Mouse (Mus musculus) liver, embryonic 11.5 days (tissue): ENCODE results near the gene Gm9821. TPM values are rescaled to one million over a fixed set of nuclear protein-coding genes. Genes with fewer than 3 reads are reported as not detected.
A peak's percentile ranks its signal among the peaks of the same experiment; 100 is the strongest.

Source experiments
- ATAC-seq: fragments of 200-750 bp; cut with Nextera tagmentation; replicated peaks from 2 replicates; pipeline ENCODE4 v1.8.0; 2017; ENCODE audit warnings: moderate number of reproducible peaks, mild to moderate bottlenecking, moderate TSS enrichment, moderate library complexity; ENCODE audit not compliant: low FRiP score
- DNase-seq: peaks from one replicate; pipeline ENCODE4 v3.0.0-alpha.2; 2017; ENCODE audit warnings: low spot score
- H3K27ac ChIP-seq: fragments of 300-500 bp; sonication (generic); 2 replicates; pipeline ENCODE4 v1.5.1; 2014; ENCODE audit warnings: mild to moderate bottlenecking, low read depth, low read length, control low read depth
- H3K27me3 ChIP-seq: fragments of 300-500 bp; sonication (generic); replicated peaks from 2 replicates; pipeline ENCODE4 v1.6.1; 2014; ENCODE audit warnings: low read length, mixed read lengths; ENCODE audit not compliant: control insufficient read depth, insufficient read depth
- H3K36me3 ChIP-seq: fragments of 300-500 bp; sonication (generic); 2 replicates; pipeline ENCODE4 v1.6.1; 2014; ENCODE audit warnings: mild to moderate bottlenecking, low read length, moderate library complexity, mixed read lengths; ENCODE audit not compliant: control insufficient read depth, insufficient read depth
- H3K4me1 ChIP-seq: fragments of 300-500 bp; sonication (generic); replicated peaks from 2 replicates; pipeline ENCODE4 v1.6.1; 2014; ENCODE audit warnings: low read length, mixed read lengths; ENCODE audit not compliant: control insufficient read depth, insufficient read depth
- H3K4me2 ChIP-seq: fragments of 300-500 bp; sonication (generic); 2 replicates; pipeline ENCODE4 v1.6.1; 2014; ENCODE audit warnings: mild to moderate bottlenecking, control low read depth, moderate library complexity
- H3K4me3 ChIP-seq: fragments of 300-500 bp; sonication (generic); 2 replicates; pipeline ENCODE4 v1.5.1; 2014; ENCODE audit warnings: low read depth, low read length, control low read depth
- H3K9ac ChIP-seq: fragments of 300-500 bp; sonication (generic); 2 replicates; pipeline ENCODE4 v1.6.1; 2014; ENCODE audit warnings: low read depth, low read length, control low read depth
- H3K9me3 ChIP-seq: fragments of 300-500 bp; sonication (generic); 2 replicates; pipeline ENCODE4 v1.6.1; 2016; ENCODE audit warnings: low read length, inconsistent platforms, mixed read lengths; ENCODE audit not compliant: control insufficient read depth
- WGBS: fragments of 180-500 bp; shearing (Covaris S2); extraction: QIAGEN DNeasy Blood & Tissue Kit; methylation state at CpG from one replicate; pipeline ENCODE4 v1.1.7; 2014; 5-methylcytosine and 5-hydroxymethylcytosine counted together
- polyA plus RNA-seq: library from polyadenylated mRNA; unstranded; fragments of >200 nt; fragmentation: Nextera tagmentation; extraction: Ambion mirVana; gene quantifications from 2 replicates; pipeline ENCODE4 v1.2.1, GENCODE M21; 2014

Gm9821 gene
- polyA plus RNA-seq, 1 experiment from 2014 or later, result 4.8 TPM

GRCm38 (mm10) chr2:91912616-91913015 is 32.9 kb upstream of the Gm9821 start:
- Histone ChIP-seq H3K9ac (no peak overlapping the region), H3K27ac (no peak overlapping the region), H3K27me3 (no peaks in the 10 kb centered on the region), H3K36me3 (peaks cover 15% of the 10 kb centered on the region), H3K4me3 (no peak overlapping the region), H3K4me2 (no peak overlapping the region), H3K4me1 (peaks cover 27% of the 10 kb centered on the region), H3K9me3 (no peaks in the 10 kb centered on the region)
- ATAC-seq, result no peak
- DNase-seq, result no peak
- 63% methylated on average over 3 of the region's 3 CpGs for WGBS

- 74% methylated on average over 7 of the region's 7 CpGs for WGBS
- peaks cover 24% of the 10 kb centered on the region for H3K36me3 ChIP-seq
- H3K4me3 ChIP-seq, result no peak overlapping the region
- H3K9ac ChIP-seq, result no peak overlapping the region
- no peaks in the 10 kb centered on the region for H3K27me3 ChIP-seq
- DNase-seq (no peak), ATAC-seq (0 out of 2 replicates have a peak, but pooled peaks have one; percentile 29)
- no peak overlapping the region for H3K4me2 ChIP-seq
- no peak overlapping the region for H3K27ac ChIP-seq
- H3K9me3 ChIP-seq, result no peaks in the 10 kb centered on the region
- H3K4me1 ChIP-seq, result peaks cover 28% of the 10 kb centered on the region
Measured at GRCm38 (mm10) chr2:91913328-91914110, 32.0 kb upstream of the Gm9821 start.

GRCm38 (mm10) chr2:91916346-91916977 is 29.0 kb upstream of the Gm9821 start:
- Histone ChIP-seq H3K9ac (no peak overlapping the region), H3K27ac (0 out of 2 replicates have a peak overlapping the region, but pooled peaks have one; percentile 33), H3K4me2 (peak overlapping the region; percentile 12; the same call in 1 of the 2 replicates), H3K4me3 (no peak overlapping the region), H3K27me3 (peaks cover 10% of the 10 kb centered on the region), H3K9me3 (no peaks in the 10 kb centered on the region), H3K4me1 (peaks cover 31% of the 10 kb centered on the region), H3K36me3 (peaks cover 21% of the 10 kb centered on the region)
- peak; percentile 72 for ATAC-seq
- WGBS, result 50% methylated on average over 7 of the region's 7 CpGs
- DNase-seq, result no peak

GRCm38 (mm10) chr2:91917096-91917495 is 28.4 kb upstream of the Gm9821 start:
- H3K4me1 ChIP-seq, result peaks cover 37% of the 10 kb centered on the region
- no peak overlapping the region for H3K9ac ChIP-seq
- peaks cover 16% of the 10 kb centered on the region; the same call in 1 of the 2 replicates for H3K36me3 ChIP-seq
- H3K4me3 ChIP-seq, result no peak overlapping the region
- 0 out of 2 replicates have a peak overlapping the region, but pooled peaks have one; percentile 33 for H3K27ac ChIP-seq
- H3K9me3 ChIP-seq, result no peaks in the 10 kb centered on the region
- no peak overlapping the region for H3K4me2 ChIP-seq
- H3K27me3 ChIP-seq, result peaks cover 16% of the 10 kb centered on the region
- no peak for ATAC-seq
- WGBS, result 80% methylated on average over 7 of the region's 7 CpGs
- DNase-seq, result no peak

- no peak overlapping the region for H3K27ac ChIP-seq
- no peaks in the 10 kb centered on the region for H3K9me3 ChIP-seq
- H3K4me3 ChIP-seq, result no peak overlapping the region
- DNase-seq (no peak), ATAC-seq (no peak)
- H3K4me2 ChIP-seq, result no peak overlapping the region
- H3K9ac ChIP-seq, result no peak overlapping the region
- H3K4me1 ChIP-seq, result peaks cover 45% of the 10 kb centered on the region
- H3K27me3 ChIP-seq, result peaks cover 44% of the 10 kb centered on the region
- peaks cover 16% of the 10 kb centered on the region; the same call in 1 of the 2 replicates for H3K36me3 ChIP-seq
- 63% methylated on average over 4 of the region's 4 CpGs for WGBS
Measured at GRCm38 (mm10) chr2:91920130-91920529, 25.4 kb upstream of the Gm9821 start.

- no peak overlapping the region for H3K9ac ChIP-seq
- H3K36me3 ChIP-seq, result peaks cover 16% of the 10 kb centered on the region; the same call in 1 of the 2 replicates
- H3K27me3 ChIP-seq, result peaks cover 44% of the 10 kb centered on the region
- H3K4me3 ChIP-seq, result peak overlapping the region; percentile 60
- no peak for ATAC-seq
- DNase-seq, result peak; percentile 75
- H3K4me1 ChIP-seq, result peaks cover 37% of the 10 kb centered on the region
- H3K4me2 ChIP-seq, result peak overlapping the region; percentile 90
- no peak overlapping the region for H3K27ac ChIP-seq
- WGBS, result 6% methylated on average over 31 of the region's 31 CpGs
- no peaks in the 10 kb centered on the region for H3K9me3 ChIP-seq
Measured at GRCm38 (mm10) chr2:91921181-91921789, 24.2 kb upstream of the Gm9821 start.

- Histone ChIP-seq H3K9ac (no peak overlapping the region), H3K4me2 (peak overlapping the region; percentile 90), H3K27me3 (peaks cover 44% of the 10 kb centered on the region), H3K4me1 (peaks cover 33% of the 10 kb centered on the region), H3K27ac (no peak overlapping the region), H3K9me3 (no peaks in the 10 kb centered on the region), H3K36me3 (peaks cover 16% of the 10 kb centered on the region; the same call in 1 of the 2 replicates), H3K4me3 (peak overlapping the region; percentile 60)
- DNase-seq (peak; percentile 77), ATAC-seq (peak; percentile 50)
- WGBS, result 1% methylated on average over 64 of the region's 64 CpGs
Measured at GRCm38 (mm10) chr2:91921790-91922570, 23.5 kb upstream of the Gm9821 start.
